Mouse (Mus musculus): ENCODE data around the gene Iqschfp. TPM values are rescaled to one million over a fixed set of nuclear protein-coding genes. Genes with fewer than 3 reads are reported as not detected.

Gene Iqschfp
- total RNA-seq (2021), result 10 to 100 TPM; 11.6 to 12.9 TPM

GRCm38 (mm10) chr3:67892026-67892705 lies at the start of gene Iqschfp, which contains the start of gene Iqcj:
TSS of gene Iqschfp (plus strand) at chr3:67892232.
TSS of gene Iqcj (plus strand) at chr3:67892220.
- DNase-seq (ENCODE audit: extremely low spot score in 1 of 2, low spot score in 1 of 2), result peak; percentile 22 to 35

DNA sequence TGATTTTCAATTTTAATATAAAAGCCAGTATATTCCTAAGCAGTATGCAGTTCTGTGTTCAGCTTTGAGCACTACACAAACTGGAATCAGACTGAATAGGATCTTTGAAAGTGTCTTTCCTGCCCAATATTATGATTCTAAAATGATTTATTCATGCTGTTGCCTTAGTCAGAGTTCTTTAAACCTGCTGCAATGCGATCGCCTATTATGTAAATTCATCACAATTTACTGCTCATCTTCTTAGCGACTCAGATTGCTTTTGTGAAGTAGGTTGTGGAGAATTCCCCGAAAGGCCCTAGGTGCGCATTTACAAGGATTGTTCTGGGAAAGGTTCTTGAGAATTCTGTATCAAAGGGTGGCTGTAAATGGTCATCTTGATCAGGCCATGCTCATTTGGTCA lies 39.6 kb upstream of the Iqschfp start:
- no peak for DNase-seq (ENCODE audit: extremely low spot score in 1 of 2, low spot score in 1 of 2)

DNA sequence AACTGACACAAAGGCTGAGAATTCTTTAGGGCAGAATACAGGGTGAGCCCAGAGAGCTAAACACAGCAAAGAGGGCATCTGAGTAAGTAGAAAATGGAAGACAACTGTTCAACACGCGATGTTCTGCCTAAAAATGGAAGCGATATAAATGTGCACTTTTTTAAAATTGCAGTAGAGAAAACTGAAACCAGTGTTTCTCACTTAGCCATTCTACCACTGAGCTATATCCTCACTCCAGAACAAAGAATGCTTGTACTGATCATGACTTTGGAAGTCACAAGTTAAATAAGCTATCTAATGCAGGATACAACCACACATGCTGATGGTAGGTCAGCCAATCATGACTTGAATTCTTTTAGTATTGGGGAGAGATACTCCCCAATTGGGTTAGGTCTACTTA lies 30.5 kb upstream of the Iqschfp start:
- DNase-seq (ENCODE audit: extremely low spot score in 1 of 2, low spot score in 1 of 2), result no peak

GRCm38 (mm10) chr3:67867420-67868065 lies 24.5 kb upstream of the Iqschfp start:
- DNase-seq (ENCODE audit: extremely low spot score in 1 of 2, low spot score in 1 of 2), result no peak

GRCm38 (mm10) chr3:67869424-67869823 lies 22.6 kb upstream of the Iqschfp start:
- DNase-seq (ENCODE audit: extremely low spot score in 1 of 2, low spot score in 1 of 2), result no peak

- DNase-seq (ENCODE audit: extremely low spot score in 1 of 2, low spot score in 1 of 2), result no peak
Measured at GRCm38 (mm10) chr3:67877253-67877652, 14.8 kb upstream of the Iqschfp start.

DNA sequence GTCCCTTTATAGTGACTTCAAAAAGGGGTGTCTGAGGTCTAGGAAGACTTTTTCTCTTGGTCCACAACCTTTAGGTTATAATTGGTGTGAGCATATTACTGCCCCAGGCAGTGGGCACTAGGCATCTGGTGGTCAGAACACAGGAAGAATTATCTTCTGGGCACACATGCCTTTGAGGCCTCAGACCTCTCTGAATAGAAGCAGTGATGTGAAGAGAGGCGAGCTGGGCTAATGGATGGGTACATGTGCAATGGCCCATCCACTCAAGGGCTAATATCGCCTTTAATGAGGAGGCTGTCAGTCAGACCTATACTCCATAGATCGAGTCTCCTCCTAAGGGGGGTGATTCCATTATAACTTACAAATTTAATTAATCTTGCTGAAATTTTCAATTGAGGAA lies 7.7 kb upstream of the Iqschfp start:
- DNase-seq (ENCODE audit: extremely low spot score in 1 of 2, low spot score in 1 of 2), result no peak

DNA sequence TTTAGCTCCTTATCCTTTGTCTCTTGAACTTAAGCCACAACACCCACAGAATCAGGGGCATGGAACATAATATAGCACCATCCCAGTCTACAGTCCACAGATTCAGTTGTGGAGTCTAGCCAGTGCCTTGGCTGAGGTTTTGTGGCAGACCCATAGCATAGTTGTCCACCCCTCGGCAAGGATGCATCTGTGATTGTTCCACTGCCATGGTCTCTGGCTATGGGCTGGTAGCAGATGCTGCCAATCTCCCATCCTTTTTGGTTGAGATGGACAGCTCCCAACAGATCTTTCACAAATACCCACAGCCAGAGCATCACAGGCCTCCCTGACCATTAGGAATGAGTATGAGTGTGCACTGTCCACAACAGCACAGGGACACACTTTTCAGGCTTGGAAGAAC lies 5.9 kb upstream of the Iqschfp start:
- DNase-seq (ENCODE audit: extremely low spot score in 1 of 2, low spot score in 1 of 2), result no peak

DNA sequence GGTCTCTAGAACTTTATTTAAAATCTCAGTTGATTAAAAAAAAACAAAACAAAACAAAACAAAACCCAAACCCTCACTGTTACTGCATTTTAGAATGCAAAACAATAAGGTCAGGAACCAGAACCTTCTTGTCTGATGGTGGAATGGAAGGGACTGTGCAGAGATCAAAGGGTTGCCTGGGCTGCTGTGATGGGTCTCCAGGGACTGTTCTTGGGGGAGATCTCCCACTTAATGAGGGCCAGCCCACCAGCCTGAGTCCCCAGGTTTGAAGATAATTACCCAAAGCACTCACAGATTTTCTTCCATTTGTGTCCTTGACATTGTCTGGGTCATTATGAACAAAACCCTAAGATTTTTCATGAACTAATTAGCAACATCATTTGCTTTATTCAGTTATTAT lies 4.8 kb upstream of the Iqschfp start:
- no peak for DNase-seq (ENCODE audit: extremely low spot score in 1 of 2, low spot score in 1 of 2)

GRCm38 (mm10) chr3:67892768-67893167 lies 736 bp downstream of the Iqschfp start:
- DNase-seq (ENCODE audit: extremely low spot score in 1 of 2, low spot score in 1 of 2), result peak; percentile 13 to 20

GRCm38 (mm10) chr3:67902517-67902916 lies 10.5 kb downstream of the Iqschfp start:
- DNase-seq (ENCODE audit: extremely low spot score in 1 of 2, low spot score in 1 of 2), result no peak

DNA sequence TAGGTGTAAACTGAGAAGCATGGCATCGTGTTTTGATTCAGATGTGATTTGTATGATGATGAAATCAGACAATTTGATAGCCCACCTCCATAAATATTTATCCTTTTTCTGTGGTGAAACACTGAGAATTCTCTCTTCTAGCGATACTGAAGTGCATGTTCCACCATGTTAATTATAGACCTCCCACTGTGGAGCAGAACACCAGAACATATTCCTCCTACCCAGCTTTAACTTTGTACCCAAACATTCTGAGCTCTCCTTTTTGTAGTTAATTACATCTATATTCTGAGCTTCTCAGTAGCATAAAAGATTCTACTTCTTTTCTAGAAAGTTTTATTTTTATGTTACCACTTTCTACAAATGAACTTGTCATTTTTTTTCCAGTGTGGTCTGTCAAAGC lies 16.6 kb downstream of the Iqschfp start:
- no peak for DNase-seq (ENCODE audit: extremely low spot score in 1 of 2, low spot score in 1 of 2)

- no peak for DNase-seq (ENCODE audit: extremely low spot score in 1 of 2, low spot score in 1 of 2)
Measured at GRCm38 (mm10) chr3:67918098-67918497, 26.1 kb downstream of the Iqschfp start.

- DNase-seq (ENCODE audit: extremely low spot score in 1 of 2, low spot score in 1 of 2), result no peak
Measured at GRCm38 (mm10) chr3:67918634-67919259, 26.7 kb downstream of the Iqschfp start.

DNA sequence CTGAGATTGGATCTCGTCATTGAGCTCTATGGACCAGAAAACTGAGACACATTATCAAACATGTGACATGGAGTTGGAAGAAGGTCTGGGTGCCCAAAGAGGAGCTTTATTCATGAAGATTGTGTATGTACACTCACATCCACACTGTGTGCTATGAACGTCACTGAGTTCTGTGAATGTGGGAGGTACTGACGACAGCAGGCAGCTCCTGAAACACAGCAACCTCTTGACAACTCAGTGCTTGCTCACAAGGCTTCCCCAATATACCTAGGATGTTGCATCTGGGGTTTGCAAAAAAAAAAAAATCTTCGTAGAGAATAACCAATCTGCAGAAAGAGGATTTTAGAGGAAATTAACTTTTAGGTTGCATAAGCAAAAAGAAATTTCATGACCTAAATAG lies 31.1 kb downstream of the Iqschfp start:
- DNase-seq (ENCODE audit: extremely low spot score in 1 of 2, low spot score in 1 of 2), result no peak

GRCm38 (mm10) chr3:67925453-67925852 lies 33.4 kb downstream of the Iqschfp start:
- DNase-seq (ENCODE audit: extremely low spot score in 1 of 2, low spot score in 1 of 2), result no peak

GRCm38 (mm10) chr3:67930424-67931133 lies 38.5 kb downstream of the Iqschfp start:
- DNase-seq (ENCODE audit: extremely low spot score in 1 of 2, low spot score in 1 of 2), result no peak

GRCm38 (mm10) chr3:67931181-67931580 lies 39.1 kb downstream of the Iqschfp start:
- no peak for DNase-seq (ENCODE audit: extremely low spot score in 1 of 2, low spot score in 1 of 2)

DNA sequence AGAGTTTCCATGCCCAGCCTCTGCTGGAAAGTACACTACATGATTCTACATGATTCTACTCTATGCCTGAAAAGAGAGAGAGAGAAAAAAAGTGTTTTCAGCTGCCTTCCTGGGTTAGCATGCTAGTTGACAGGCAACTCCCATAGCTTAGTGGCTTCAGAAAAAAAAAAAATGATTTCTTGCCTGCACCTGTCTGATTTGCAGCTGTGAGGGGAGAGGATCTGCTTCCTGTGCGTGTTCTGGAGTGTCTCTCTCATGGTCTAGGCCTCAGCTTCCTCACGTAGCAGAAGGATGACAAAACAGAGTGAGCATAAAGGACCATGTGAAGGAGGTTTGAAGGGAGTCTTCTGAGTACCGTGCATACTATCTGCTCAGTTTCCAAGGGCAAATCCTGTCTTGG lies 39.9 kb downstream of the Iqschfp start:
- DNase-seq (ENCODE audit: extremely low spot score in 1 of 2, low spot score in 1 of 2), result no peak

GRCm38 (mm10) chr3:67935829-67936228 lies 43.8 kb downstream of the Iqschfp start:
- DNase-seq (ENCODE audit: extremely low spot score in 1 of 2, low spot score in 1 of 2), result no peak

- no peak for DNase-seq (ENCODE audit: extremely low spot score in 1 of 2, low spot score in 1 of 2)
Measured at GRCm38 (mm10) chr3:67947000-67947399, 55.0 kb downstream of the Iqschfp start.
